Mouse (Mus musculus): ENCODE data around the gene Cfap126. TPM values are rescaled to one million over a fixed set of nuclear protein-coding genes. Genes with fewer than 3 reads are reported as not detected.
"Not testable (repeated sequence)": the region's sequence is repeated elsewhere in the genome, so short reads cannot be mapped to it uniquely, and the experiment has no call there.

Gene Cfap126
- polyA plus RNA-seq (2015; fragmentation: Nextera tagmentation; extraction: Ambion mirVana), result 0.90 and 1.5 TPM in 2 replicates

DNA sequence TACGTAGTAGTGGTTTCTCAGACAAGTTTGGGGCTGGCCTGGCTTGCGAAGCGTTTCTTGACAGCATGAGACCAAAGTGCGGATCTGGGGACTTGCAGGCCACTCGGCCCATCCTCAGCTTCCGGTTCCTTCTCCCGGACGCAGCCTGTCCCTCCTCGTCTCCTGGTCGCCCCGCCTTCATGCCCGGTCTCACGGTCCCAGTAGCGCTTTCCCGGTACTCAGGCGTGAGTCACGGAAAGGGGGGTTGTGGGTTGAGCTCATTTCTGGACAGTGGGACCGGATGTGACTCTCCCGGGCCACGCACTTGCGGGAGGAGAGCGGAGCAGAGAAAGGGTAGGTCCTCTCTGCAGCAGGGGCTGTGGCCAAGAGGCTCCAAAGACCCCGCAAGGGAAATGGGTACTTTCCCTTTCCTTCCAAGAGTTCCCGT lies at the start of gene Cfap126:
TSS of gene Cfap126 (plus strand) at position 46 of the 427 bp plus-strand sequence.
- peak within 1 kb of the TSS; percentile 58 for H3K4me3 ChIP-seq (ENCODE audit: low read depth, low read length)
- TF ChIP-seq CTCF (IDR thresholded peaks at IDR 0.05; ENCODE audit: low read depth) (no peak), EP300 (IDR thresholded peaks at IDR 0.05; ENCODE audit: low read depth) (no peak)
- peak within 1 kb of the TSS; percentile 85 for H3K4me2 ChIP-seq (ENCODE audit: low read depth, low read length)
- DNase-seq (peak; percentile 82), ATAC-seq (peak; percentile 40)
- peak within 1 kb of the TSS; percentile 73 for H3K9ac ChIP-seq (replicated peaks)
- no peaks in the 10 kb centered on the region for H3K9me3 ChIP-seq (ENCODE audit: low read length)
- under 1% methylated on average over 24 of the region's 24 CpGs for WGBS (ENCODE audit: insufficient replicate concordance)
- no peaks in the 10 kb centered on the region for H3K27me3 ChIP-seq (ENCODE audit: insufficient read depth, low read length)
- peak within 1 kb of the TSS; percentile 83 for H3K27ac ChIP-seq (ENCODE audit: low read depth)
- H3K4me1 ChIP-seq (ENCODE audit: insufficient read depth), result peaks cover 28% of the 10 kb centered on the region
- H3K36me3 ChIP-seq (replicated peaks; ENCODE audit: insufficient read depth, low read length), result no peaks in the 10 kb centered on the region

DNA sequence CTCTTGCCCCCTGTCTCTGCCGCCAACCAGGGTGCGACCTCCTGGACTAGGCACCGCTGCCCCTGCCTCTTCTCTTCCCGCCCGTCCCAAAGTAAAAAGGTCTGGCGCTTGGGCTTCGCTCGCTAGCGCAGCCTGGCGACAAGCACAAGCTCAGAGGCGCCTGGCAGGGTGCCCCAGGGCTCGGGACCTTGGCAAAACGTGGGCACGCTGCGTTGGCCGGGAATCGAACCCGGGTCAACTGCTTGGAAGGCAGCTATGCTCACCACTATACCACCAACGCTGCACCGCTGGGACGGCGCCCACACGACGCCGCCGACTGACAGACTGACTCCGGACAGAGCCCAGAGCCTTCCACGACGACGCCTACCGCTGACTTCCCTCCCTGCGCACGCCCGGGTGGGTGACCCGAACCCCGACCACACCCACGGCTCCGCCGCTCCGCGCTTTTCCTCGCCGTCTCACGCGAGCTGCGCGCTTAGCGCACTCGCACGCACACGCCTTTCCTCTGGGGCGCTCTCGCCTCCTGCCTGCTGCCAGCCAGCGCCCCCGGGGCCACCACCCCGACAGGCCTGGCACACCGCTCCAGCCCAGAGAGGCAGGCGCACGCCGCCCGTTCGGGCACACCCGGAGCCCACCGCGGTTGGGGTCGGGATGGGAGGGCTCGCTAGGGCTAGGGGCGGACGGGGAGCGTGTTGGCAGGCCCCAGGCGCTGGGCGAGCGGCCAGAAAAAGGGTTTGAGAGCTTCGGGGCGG lies 49.1 kb upstream of the Cfap126 start, which contains the start of gene Fcgr3:
TSS of gene Fcgr3 (minus strand) at position 445 of the 752 bp plus-strand sequence.
- not testable (repeated sequence) for H3K36me3 ChIP-seq (replicated peaks; ENCODE audit: insufficient read depth, low read length)

DNA sequence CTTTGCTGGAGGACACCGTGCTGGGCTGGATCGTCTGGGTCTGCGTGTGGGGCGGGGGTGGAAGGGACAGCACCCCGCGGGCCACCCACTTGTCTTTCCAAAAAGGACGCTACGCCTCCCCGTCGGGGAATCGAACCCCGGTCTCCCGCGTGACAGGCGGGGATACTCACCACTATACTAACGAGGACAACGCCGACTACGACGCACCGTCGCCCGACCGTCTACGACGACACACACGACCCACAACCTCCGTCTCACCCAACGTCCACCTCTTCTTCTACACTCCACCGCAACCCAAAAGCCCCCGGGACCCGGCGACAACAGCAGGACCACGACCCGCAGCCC lies 48.5 kb upstream of the Cfap126 start:
- not testable (repeated sequence) for H3K9me3 ChIP-seq (ENCODE audit: low read length); H3K9ac ChIP-seq (replicated peaks); H3K27ac ChIP-seq (ENCODE audit: low read depth); DNase-seq; H3K4me1 ChIP-seq (ENCODE audit: insufficient read depth); H3K36me3 ChIP-seq (replicated peaks; ENCODE audit: insufficient read depth, low read length)
- under 1% methylated on average over 15 of the region's 35 CpGs for WGBS (ENCODE audit: insufficient replicate concordance)
- peaks cover 25% of the 10 kb centered on the region for H3K27me3 ChIP-seq (ENCODE audit: insufficient read depth, low read length)
- ATAC-seq, result peak; percentile 40
- H3K4me3 ChIP-seq (ENCODE audit: low read depth, low read length), result peak overlapping the region; percentile 42
- H3K4me2 ChIP-seq (ENCODE audit: low read depth, low read length), result peak overlapping the region; percentile 35; the same call in 1 of the 2 replicates

More for the DNA sequence above, 49.1 kb upstream of the Cfap126 start, which contains the start of gene Fcgr3:
- Histone ChIP-seq H3K27ac (ENCODE audit: low read depth) (0 out of 2 replicates have a peak within 1 kb of the TSS, but pooled peaks have one; percentile 1), H3K9ac (replicated peaks) (0 out of 2 replicates have a peak within 1 kb of the TSS, but pooled peaks have one; percentile 3), H3K27me3 (ENCODE audit: insufficient read depth, low read length) (peaks cover 21% of the 10 kb centered on the region), H3K4me2 (ENCODE audit: low read depth, low read length) (peak within 1 kb of the TSS; percentile 59), H3K4me3 (ENCODE audit: low read depth, low read length) (peak within 1 kb of the TSS; percentile 42)
- not testable (repeated sequence) for H3K4me1 ChIP-seq (ENCODE audit: insufficient read depth); H3K9me3 ChIP-seq (ENCODE audit: low read length)
- ATAC-seq, result peak; percentile 72
- 3% methylated on average over 36 of the region's 75 CpGs for WGBS (ENCODE audit: insufficient replicate concordance)
- peak; percentile 84 for DNase-seq
- TF ChIP-seq CTCF (IDR thresholded peaks at IDR 0.05; ENCODE audit: low read depth), result peak; percentile 55

GRCm38 (mm10) chr1:171065768-171066167 lies 48.0 kb upstream of the Cfap126 start:
- not testable (repeated sequence) for H3K36me3 ChIP-seq (replicated peaks; ENCODE audit: insufficient read depth, low read length); H3K4me3 ChIP-seq (ENCODE audit: low read depth, low read length); DNase-seq; H3K27ac ChIP-seq (ENCODE audit: low read depth); H3K4me2 ChIP-seq (ENCODE audit: low read depth, low read length); H3K4me1 ChIP-seq (ENCODE audit: insufficient read depth); ATAC-seq; H3K9me3 ChIP-seq (ENCODE audit: low read length); H3K9ac ChIP-seq (replicated peaks)
- 4% methylated on average over 26 of the region's 45 CpGs for WGBS (ENCODE audit: insufficient replicate concordance)
- H3K27me3 ChIP-seq (ENCODE audit: insufficient read depth, low read length), result peaks cover 25% of the 10 kb centered on the region

- peaks cover 29% of the 10 kb centered on the region for H3K27me3 ChIP-seq (ENCODE audit: insufficient read depth, low read length)
- H3K9ac ChIP-seq (replicated peaks); DNase-seq; H3K4me3 ChIP-seq (ENCODE audit: low read depth, low read length); H3K27ac ChIP-seq (ENCODE audit: low read depth); H3K4me1 ChIP-seq (ENCODE audit: insufficient read depth); H3K9me3 ChIP-seq (ENCODE audit: low read length); H3K4me2 ChIP-seq (ENCODE audit: low read depth, low read length); H3K36me3 ChIP-seq (replicated peaks; ENCODE audit: insufficient read depth, low read length): not testable (repeated sequence)
- peak; percentile 2 for ATAC-seq
- WGBS (ENCODE audit: insufficient replicate concordance), result 13% methylated on average over 2 of the region's 10 CpGs
These were observed 47.1 kb upstream of the Cfap126 start for GRCm38 (mm10) chr1:171066583-171066982.

DNA sequence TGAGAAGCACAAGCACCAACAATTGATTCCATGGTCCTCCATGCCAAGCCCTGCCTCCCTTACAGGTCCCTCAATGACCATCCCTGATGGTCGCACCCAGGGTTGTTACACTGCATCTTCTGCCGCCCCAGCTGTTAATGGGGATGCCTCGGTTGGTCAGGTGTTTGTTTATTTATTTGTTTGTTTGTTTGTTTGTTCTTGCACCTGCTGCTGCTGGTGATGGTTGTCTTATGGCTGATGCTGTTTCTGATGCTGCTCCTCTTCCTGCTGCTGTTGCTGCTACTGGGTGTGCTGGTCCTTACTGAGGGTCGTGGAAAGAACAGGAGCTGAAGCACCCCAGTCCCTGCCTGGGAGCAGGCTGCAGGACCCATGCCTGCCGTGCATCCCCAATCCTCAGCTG lies 45.8 kb upstream of the Cfap126 start:
- not testable (repeated sequence) for H3K27ac ChIP-seq (ENCODE audit: low read depth); H3K9me3 ChIP-seq (ENCODE audit: low read length); H3K4me1 ChIP-seq (ENCODE audit: insufficient read depth); H3K4me2 ChIP-seq (ENCODE audit: low read depth, low read length); H3K36me3 ChIP-seq (replicated peaks; ENCODE audit: insufficient read depth, low read length); ATAC-seq; H3K9ac ChIP-seq (replicated peaks); H3K4me3 ChIP-seq (ENCODE audit: low read depth, low read length); DNase-seq
- 45% methylated on average over 5 of the region's 5 CpGs for WGBS (ENCODE audit: insufficient replicate concordance)
- peaks cover 29% of the 10 kb centered on the region for H3K27me3 ChIP-seq (ENCODE audit: insufficient read depth, low read length)

DNA sequence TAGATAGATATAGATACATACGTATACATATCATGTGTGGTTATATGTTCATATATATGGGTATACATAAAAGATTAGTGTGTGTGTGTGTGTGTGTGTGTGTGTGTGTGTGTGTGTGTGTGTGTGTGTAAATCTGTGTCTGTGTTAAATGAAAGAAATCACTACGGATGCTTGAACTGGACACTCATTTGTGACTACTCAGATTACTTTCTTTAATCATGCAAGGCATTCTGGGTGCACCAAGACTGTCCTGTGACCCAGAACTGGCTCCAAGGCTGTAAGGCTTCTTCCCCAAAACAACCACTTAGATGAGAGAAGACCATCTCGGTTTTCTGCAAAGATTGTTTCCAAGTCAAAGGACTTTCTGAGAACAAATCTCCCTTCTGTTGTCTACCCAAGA lies 44.2 kb upstream of the Cfap126 start:
- 62% methylated on average over 3 of the region's 3 CpGs for WGBS (ENCODE audit: insufficient replicate concordance)
- DNase-seq, result not testable (repeated sequence)

DNA sequence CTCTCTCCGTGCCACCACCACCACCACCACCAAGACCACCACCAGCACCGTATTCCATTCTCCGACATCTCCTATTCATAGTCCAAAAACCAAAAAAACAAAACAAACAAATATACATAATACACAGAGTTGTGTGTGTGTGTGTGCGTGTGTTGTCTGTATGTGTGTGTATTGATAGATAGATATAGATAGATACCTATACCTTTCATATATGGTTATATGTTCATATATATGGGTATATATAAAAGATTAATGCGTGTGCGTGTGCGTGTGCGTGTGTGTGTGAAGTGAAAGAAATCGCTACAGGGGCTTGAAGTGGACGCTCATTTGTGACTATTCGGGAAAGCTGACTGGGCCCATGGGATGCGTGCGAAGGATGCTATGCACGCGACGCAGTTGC lies 42.8 kb upstream of the Cfap126 start:
- not testable (repeated sequence) for H3K4me3 ChIP-seq (ENCODE audit: low read depth, low read length); H3K4me2 ChIP-seq (ENCODE audit: low read depth, low read length); H3K27ac ChIP-seq (ENCODE audit: low read depth); H3K9me3 ChIP-seq (ENCODE audit: low read length); ATAC-seq; H3K36me3 ChIP-seq (replicated peaks; ENCODE audit: insufficient read depth, low read length); DNase-seq; H3K4me1 ChIP-seq (ENCODE audit: insufficient read depth); H3K9ac ChIP-seq (replicated peaks)
- WGBS (ENCODE audit: insufficient replicate concordance), result 20% methylated on average over 11 of the region's 16 CpGs
- H3K27me3 ChIP-seq (ENCODE audit: insufficient read depth, low read length), result peaks cover 23% of the 10 kb centered on the region

More for the DNA sequence above, 44.2 kb upstream of the Cfap126 start:
- not testable (repeated sequence) for H3K4me3 ChIP-seq (ENCODE audit: low read depth, low read length); ATAC-seq; H3K36me3 ChIP-seq (replicated peaks; ENCODE audit: insufficient read depth, low read length); H3K27ac ChIP-seq (ENCODE audit: low read depth); H3K4me1 ChIP-seq (ENCODE audit: insufficient read depth); H3K9me3 ChIP-seq (ENCODE audit: low read length); H3K4me2 ChIP-seq (ENCODE audit: low read depth, low read length); H3K9ac ChIP-seq (replicated peaks)
- H3K27me3 ChIP-seq (ENCODE audit: insufficient read depth, low read length), result peaks cover 27% of the 10 kb centered on the region

DNA sequence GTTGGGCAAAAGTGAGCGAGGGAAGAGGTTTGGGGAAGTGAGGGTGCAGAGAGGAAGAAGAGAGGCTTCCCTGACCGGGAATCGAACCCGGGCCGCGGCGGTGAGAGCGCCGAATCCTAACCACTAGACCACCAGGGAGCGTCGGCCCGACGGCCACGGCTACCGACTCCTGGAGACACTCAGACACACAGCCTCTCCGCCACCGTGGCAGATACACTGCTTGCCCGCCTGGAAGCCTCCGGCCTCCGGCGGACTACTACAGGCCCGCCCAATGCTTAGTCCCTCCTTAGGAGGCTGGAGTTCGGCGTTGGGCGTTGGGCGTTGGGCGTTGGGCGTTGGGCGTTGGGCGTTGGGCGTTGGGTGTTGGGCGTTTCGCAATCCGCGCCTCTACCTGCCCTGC lies 42.0 kb upstream of the Cfap126 start:
- H3K9me3 ChIP-seq (ENCODE audit: low read length); H3K4me3 ChIP-seq (ENCODE audit: low read depth, low read length); H3K36me3 ChIP-seq (replicated peaks; ENCODE audit: insufficient read depth, low read length); H3K4me2 ChIP-seq (ENCODE audit: low read depth, low read length); H3K9ac ChIP-seq (replicated peaks); DNase-seq; H3K27ac ChIP-seq (ENCODE audit: low read depth); H3K4me1 ChIP-seq (ENCODE audit: insufficient read depth): not testable (repeated sequence)
- WGBS (ENCODE audit: insufficient replicate concordance), result no CpG with 5 or more reads among the region's 35 CpGs
- H3K27me3 ChIP-seq (ENCODE audit: insufficient read depth, low read length), result peaks cover 23% of the 10 kb centered on the region
- ATAC-seq, result peak; percentile 80

Measured in liver, postnatal 0 days (tissue).